Mouse (Mus musculus) gastrocnemius, adult 8-10 months (tissue): ENCODE data around the gene Cisd3. TPM values are rescaled to one million over a fixed set of nuclear protein-coding genes. Genes with fewer than 3 reads are reported as not detected.

Experiments used
- microRNA-seq: library from miRNA; unstranded; fragments of <30 nt; microRNA quantifications from one replicate; pipeline ENCODE4 v1.2.0, GENCODE M21; 2022
- total RNA-seq, 4 experiments: library from RNA; stranded (reverse); gene quantifications; 2 replicates each; pipeline ENCODE4 v1.2.4; 2022

The Cisd3 gene
- total RNA-seq, 4 experiments from 2014 or later: 102 to 119 (median 105) TPM

Small RNA genes within 50 kb of the gene (microRNA-seq; reads per million reads assigned to microRNA genes)
- gene Gm24158 (not detected), gene Mir6927 (not detected)

Other genes starting within 250 kb of the Cisd3 start
- gene 4933428G20Rik, start 185.5 kb upstream of the Cisd3 start, total RNA-seq: not detected
- 1 to 10 TPM; 1.1 to 2.5 (median 1.6) TPM for gene Srcin1, start 109.6 kb upstream of the Cisd3 start, total RNA-seq
- gene Epop, start 56.1 kb upstream of the Cisd3 start, total RNA-seq: under 1 TPM; 0.39 to 0.92 (median 0.75) TPM
- gene Mllt6, start 22.4 kb upstream of the Cisd3 start, total RNA-seq: 10 to 100 TPM; 45.5 to 63.7 (median 51.7) TPM
- 1 to 10 TPM; 1.2 to 2.7 (median 1.5) TPM for gene Pcgf2, start 14.7 kb downstream of the Cisd3 start, total RNA-seq
- 100 to 1,000 TPM; 164 to 175 (median 171) TPM for gene Psmb3, start 17.6 kb downstream of the Cisd3 start, total RNA-seq
- gene Pip4k2b, start 58.9 kb downstream of the Cisd3 start, total RNA-seq: 10 to 100 TPM; 68.1 to 81.6 (median 73.1) TPM
- 1 to 10 TPM; 3.2 to 5.9 (median 4.7) TPM for gene Cwc25, start 80.7 kb downstream of the Cisd3 start, total RNA-seq
- gene 1700001P01Rik, start 90.1 kb downstream of the Cisd3 start, total RNA-seq: not detected
- gene Rpl23, start 96.6 kb downstream of the Cisd3 start, total RNA-seq: 100 to 1,000 TPM; 371 to 534 (median 431) TPM
- 10 to 100 TPM in 2 of 4 experiments, 1 to 10 TPM in 2; 5.9 to 11.2 (median 9.0) TPM for gene Lasp1, start 113.2 kb downstream of the Cisd3 start, total RNA-seq
- under 1 TPM; 0.19 to 0.51 (median 0.32) TPM for gene B230217C12Rik, start 155.0 kb downstream of the Cisd3 start, total RNA-seq
- under 1 TPM in 3 of 4 experiments, not detected in 1; 0.15 to 0.48 (median 0.46) TPM for gene Fbxo47, start 198.3 kb downstream of the Cisd3 start, total RNA-seq